Mouse (Mus musculus) hindbrain, postnatal 0 days (tissue): ENCODE data around the gene Col6a2. TPM values are rescaled to one million over a fixed set of nuclear protein-coding genes. Genes with fewer than 3 reads are reported as not detected.

Experiments used
- ATAC-seq: fragments of 200-750 bp; cut with Nextera tagmentation; 2 replicates; pipeline ENCODE4 v1.8.0; 2017; ENCODE audit warnings: mild to moderate bottlenecking, moderate TSS enrichment, moderate library complexity
- DNase-seq: peaks from one replicate; pipeline ENCODE4 v3.0.0-alpha.2; 2015; ENCODE audit warnings: low spot score
- H3K27ac ChIP-seq: fragments of 300-500 bp; sonication (generic); 2 replicates; pipeline ENCODE4 v1.5.1; 2014; ENCODE audit warnings: mild to moderate bottlenecking
- H3K27me3 ChIP-seq: fragments of 300-500 bp; sonication (generic); 2 replicates; pipeline ENCODE4 v1.6.1; 2014; ENCODE audit warnings: low read length, mixed read lengths; ENCODE audit not compliant: insufficient read depth
- H3K36me3 ChIP-seq: fragments of 300-500 bp; sonication (generic); 2 replicates; pipeline ENCODE4 v1.6.1; 2014; ENCODE audit warnings: low read length, mixed read lengths; ENCODE audit not compliant: insufficient read depth
- H3K4me1 ChIP-seq: fragments of 300-500 bp; sonication (generic); 2 replicates; pipeline ENCODE4 v1.6.1; 2014; ENCODE audit warnings: antibody characterized with exemption, low read length, mixed read lengths; ENCODE audit not compliant: insufficient read depth
- H3K4me2 ChIP-seq: fragments of 300-500 bp; sonication (generic); 2 replicates; pipeline ENCODE4 v1.6.1; 2014; ENCODE audit warnings: low read depth, mild to moderate bottlenecking, low read length, moderate library complexity, mixed read lengths
- H3K4me3 ChIP-seq: fragments of 300-500 bp; sonication (generic); 2 replicates; pipeline ENCODE4 v1.5.1; 2014; ENCODE audit warnings: low read length
- H3K9ac ChIP-seq: fragments of 300-500 bp; sonication (generic); replicated peaks from 2 replicates; pipeline ENCODE4 v1.6.1; 2014; ENCODE audit warnings: mild to moderate bottlenecking, low read length, moderate library complexity, mixed read lengths
- H3K9me3 ChIP-seq: fragments of 300-500 bp; sonication (generic); 2 replicates; pipeline ENCODE4 v1.6.1; 2016; ENCODE audit warnings: low read length, mixed read lengths
- CTCF ChIP-seq: IDR thresholded peaks from 2 replicates; pipeline ENCODE4 v1.5.1; 2016; ENCODE audit warnings: antibody characterized with exemption, control low read depth, low read depth
- WGBS: fragments of 180-500 bp; shearing (Covaris S2); extraction: QIAGEN DNeasy Blood & Tissue Kit; methylation state at CpG from one replicate; pipeline ENCODE4 v1.1.7; 2014; 5-methylcytosine and 5-hydroxymethylcytosine counted together
- polyA plus RNA-seq: library from polyadenylated mRNA; unstranded; fragments of >200 nt; fragmentation: Nextera tagmentation; extraction: Ambion mirVana; gene quantifications from 2 replicates; pipeline ENCODE4 v1.2.1, GENCODE M21; 2015
- total RNA-seq: library from RNA; depleted of rRNA; stranded (reverse); fragments of >200 nt; gene quantifications from 2 replicates; pipeline ENCODE4 v1.2.3, GENCODE M21; 2014; rRNA removed

The Col6a2 gene
- total RNA-seq = 30.3 and 37.8 TPM in 2 replicates
- polyA plus RNA-seq = 20.3 and 22.2 TPM in 2 replicates

DNA sequence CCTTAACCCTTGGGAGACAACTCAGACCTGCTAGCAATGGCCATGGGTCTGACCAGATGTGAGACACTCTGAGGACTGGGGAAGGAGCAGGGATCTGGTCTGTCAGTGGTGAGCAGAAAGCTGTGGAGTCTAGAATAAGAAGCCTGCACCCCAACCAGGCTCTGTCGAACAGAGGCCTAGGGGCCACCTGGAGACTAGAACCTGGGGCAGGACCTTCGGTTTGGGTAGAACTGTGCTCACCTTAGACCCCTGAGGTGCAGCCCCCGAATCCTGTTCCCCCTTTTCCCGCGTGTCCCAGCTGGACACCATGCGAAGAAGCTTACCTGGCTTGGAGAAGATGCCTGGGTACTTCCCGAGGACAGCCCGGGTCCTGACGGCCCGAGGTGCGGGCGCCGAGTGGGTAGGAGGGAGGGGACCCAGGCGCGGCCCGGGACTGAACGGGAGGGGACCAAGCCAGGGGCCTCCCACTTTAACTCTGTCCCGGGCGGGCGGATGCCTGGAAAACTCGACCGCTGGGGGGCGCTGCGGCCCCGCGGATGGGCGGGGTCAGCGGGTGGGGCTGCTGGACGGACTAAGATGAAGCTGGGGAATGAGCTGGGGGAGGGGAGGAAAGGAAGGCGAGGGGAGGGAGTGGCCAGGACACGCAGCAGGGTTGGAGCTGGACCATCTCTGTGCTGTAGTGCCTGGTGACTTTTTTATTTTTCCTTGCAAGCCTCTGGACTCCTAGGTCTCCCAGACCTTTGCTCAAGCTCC is at the start of gene Col6a2:
Gene Col6a2 (minus strand): TSS at position 703 of the 753 bp plus-strand sequence.
- Histone ChIP-seq H3K27ac (no peak within 1 kb of the TSS), H3K9ac (peak within 1 kb of the TSS; percentile 40; the same call in 1 of the 2 replicates), H3K36me3 (no peaks in the 10 kb centered on the region), H3K4me2 (peak within 1 kb of the TSS; percentile 65), H3K4me3 (peak within 1 kb of the TSS; percentile 36), H3K4me1 (no peaks in the 10 kb centered on the region), H3K9me3 (no peaks in the 10 kb centered on the region), H3K27me3 (no peaks in the 10 kb centered on the region)
- DNase-seq (peak; percentile 78), ATAC-seq (peak; percentile 94)
- WGBS = 3% methylated on average over 28 of the region's 31 CpGs
- TF ChIP-seq CTCF = peak; percentile 72

DNA sequence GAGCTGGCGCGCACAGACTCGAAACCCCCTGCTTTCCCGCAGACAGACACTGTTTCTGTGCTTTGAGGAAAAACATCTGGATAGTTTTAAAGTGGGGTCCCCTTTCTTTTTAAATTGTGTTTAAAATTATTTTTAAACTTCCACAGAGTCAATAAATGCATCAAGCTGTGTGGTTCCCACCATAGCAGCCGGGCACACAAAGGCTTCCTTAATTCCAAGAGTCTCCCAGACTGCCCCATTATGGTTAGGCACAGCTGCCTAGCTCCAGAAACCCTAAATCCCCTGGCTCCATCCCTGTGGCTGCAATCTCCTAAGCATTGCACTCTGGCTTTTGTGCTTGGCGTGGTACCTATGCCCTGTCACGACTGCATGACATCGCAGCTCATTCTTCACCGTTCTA is 48.5 kb upstream of the Col6a2 start:
- Histone ChIP-seq H3K9ac (no peak overlapping the region), H3K27me3 (no peaks in the 10 kb centered on the region), H3K4me3 (no peak overlapping the region), H3K27ac (no peak overlapping the region), H3K9me3 (peaks cover 2% of the 10 kb centered on the region; the same call in 1 of the 2 replicates), H3K36me3 (no peaks in the 10 kb centered on the region), H3K4me1 (no peaks in the 10 kb centered on the region), H3K4me2 (no peak overlapping the region)
- no peak for DNase-seq
- TF ChIP-seq CTCF = no peak
- WGBS = 89% methylated on average over 9 of the region's 9 CpGs
- ATAC-seq = no peak

DNA sequence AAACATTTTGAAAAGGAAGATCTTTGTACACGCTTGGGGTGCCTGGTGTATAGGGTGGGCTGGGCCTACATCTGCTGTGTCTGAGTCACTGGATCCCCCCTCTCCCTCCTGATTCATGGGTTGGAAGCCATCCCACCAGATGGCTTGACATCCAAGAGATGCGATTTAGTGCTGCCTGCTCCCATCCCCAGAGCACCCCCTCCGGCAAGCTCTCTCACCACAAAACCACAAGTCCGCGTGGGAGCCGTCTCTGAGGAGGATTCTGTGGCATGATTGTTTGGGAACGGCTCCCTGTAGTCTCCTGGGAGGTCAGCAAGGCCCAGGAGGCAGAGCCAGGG is 45.5 kb upstream of the Col6a2 start:
- Histone ChIP-seq H3K9ac (no peak overlapping the region), H3K9me3 (peaks cover 7% of the 10 kb centered on the region; the same call in 1 of the 2 replicates), H3K27ac (no peak overlapping the region), H3K36me3 (no peaks in the 10 kb centered on the region), H3K4me3 (no peak overlapping the region), H3K4me1 (no peaks in the 10 kb centered on the region), H3K4me2 (no peak overlapping the region), H3K27me3 (no peaks in the 10 kb centered on the region)
- no peak for ATAC-seq
- peak; percentile 8 for DNase-seq
- no peak for TF ChIP-seq CTCF
- 60% methylated on average over 7 of the region's 7 CpGs for WGBS

DNA sequence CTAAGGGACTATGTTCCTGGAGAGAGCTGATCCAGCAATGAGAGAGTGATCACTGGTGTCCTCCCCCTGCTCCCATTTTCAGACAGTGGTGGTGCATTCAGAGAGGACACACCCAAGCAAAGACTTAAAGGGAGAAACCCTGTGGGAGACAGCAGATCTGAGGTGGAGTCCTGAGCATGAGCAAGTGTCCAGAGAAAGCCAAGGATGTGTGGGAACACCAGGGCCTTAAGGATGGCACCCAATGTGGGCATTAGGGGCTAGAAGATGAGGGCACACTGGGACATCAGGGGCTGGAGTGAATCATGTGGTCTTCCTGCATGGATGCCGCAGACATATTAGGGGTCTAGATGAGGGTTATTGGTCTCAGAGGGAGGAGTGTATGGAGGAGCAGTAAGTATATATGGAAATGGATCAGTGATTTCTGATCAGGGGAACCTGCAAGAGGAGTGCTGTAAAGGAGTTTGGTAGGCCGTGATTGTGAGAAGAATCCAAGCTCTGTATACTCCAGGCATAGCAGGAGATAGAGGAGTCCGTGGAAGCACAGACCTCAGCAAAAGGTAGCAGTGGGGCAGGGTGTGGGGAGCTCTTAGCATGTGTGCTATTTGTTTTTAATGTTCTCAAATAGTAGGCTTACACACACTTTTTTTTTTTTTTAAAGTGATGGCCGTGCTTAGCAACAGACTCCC is 45.0 kb upstream of the Col6a2 start:
- no peak overlapping the region for H3K9ac ChIP-seq
- H3K36me3 ChIP-seq = no peaks in the 10 kb centered on the region
- no peak overlapping the region for H3K4me3 ChIP-seq
- H3K9me3 ChIP-seq = peaks cover 7% of the 10 kb centered on the region; the same call in 1 of the 2 replicates
- TF ChIP-seq CTCF = no peak
- no peaks in the 10 kb centered on the region for H3K27me3 ChIP-seq
- 88% methylated on average over 4 of the region's 4 CpGs for WGBS
- no peak for DNase-seq
- no peak for ATAC-seq
- H3K4me2 ChIP-seq = no peak overlapping the region
- no peaks in the 10 kb centered on the region for H3K4me1 ChIP-seq
- H3K27ac ChIP-seq = no peak overlapping the region

DNA sequence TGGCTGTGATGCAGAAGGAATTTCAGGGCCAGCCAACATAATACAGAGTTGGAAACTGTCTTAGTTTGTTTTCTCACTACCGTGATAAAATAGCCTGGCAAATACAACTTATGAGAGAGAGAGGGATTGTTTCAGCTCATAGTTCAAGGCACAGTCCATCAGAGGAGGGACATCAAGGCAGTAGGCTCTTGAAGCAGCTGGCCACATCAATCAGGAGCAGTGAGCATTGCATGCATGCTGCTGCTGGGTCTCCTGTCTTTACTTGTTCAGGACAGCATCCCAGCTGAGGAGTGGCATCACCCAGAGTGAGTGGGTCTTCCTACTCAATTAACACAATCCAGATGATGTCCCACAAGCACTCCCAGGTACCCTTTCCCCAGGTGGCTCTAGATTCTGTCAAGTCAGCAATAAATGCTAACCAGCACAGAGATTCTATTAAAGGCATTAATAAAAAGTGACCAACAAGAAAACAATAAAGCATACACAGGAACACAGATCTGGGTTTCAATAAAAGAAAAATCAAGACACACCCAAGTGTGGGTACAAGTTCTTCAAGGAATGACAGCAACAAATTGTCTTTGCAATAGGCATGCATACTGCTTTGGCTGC is 43.9 kb upstream of the Col6a2 start:
- Histone ChIP-seq H3K9me3 (peaks cover 7% of the 10 kb centered on the region; the same call in 1 of the 2 replicates), H3K36me3 (no peaks in the 10 kb centered on the region), H3K4me2 (no peak overlapping the region), H3K4me3 (no peak overlapping the region), H3K27me3 (no peaks in the 10 kb centered on the region), H3K4me1 (no peaks in the 10 kb centered on the region), H3K9ac (no peak overlapping the region), H3K27ac (no peak overlapping the region)
- DNase-seq = no peak
- ATAC-seq = no peak
- 91% methylated on average over 1 of the region's 1 CpGs for WGBS
- no peak for TF ChIP-seq CTCF

DNA sequence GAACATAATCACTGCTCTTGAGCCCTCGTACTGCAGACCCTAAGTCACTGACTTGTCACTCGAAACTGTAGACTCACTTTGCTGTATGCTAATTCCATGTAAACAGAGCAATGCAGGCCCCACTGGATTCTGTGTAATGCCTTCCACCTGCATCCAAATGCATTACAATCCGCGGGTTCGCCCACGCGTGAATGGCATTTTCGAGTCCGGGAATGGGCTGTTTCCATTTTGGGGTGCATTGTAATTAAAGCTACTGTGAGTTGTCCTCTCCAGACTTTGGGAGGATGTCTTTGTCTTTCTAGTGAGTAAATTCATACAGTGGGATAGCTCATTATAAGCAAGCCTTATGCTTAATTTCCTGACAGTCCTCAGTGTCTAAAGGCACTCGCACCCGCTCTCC is 42.1 kb upstream of the Col6a2 start:
- Histone ChIP-seq H3K36me3 (no peaks in the 10 kb centered on the region), H3K9me3 (peaks cover 7% of the 10 kb centered on the region; the same call in 1 of the 2 replicates), H3K9ac (no peak overlapping the region), H3K27ac (no peak overlapping the region), H3K4me3 (no peak overlapping the region), H3K27me3 (no peaks in the 10 kb centered on the region), H3K4me1 (no peaks in the 10 kb centered on the region), H3K4me2 (no peak overlapping the region)
- WGBS = 93% methylated on average over 11 of the region's 11 CpGs
- TF ChIP-seq CTCF = no peak
- DNase-seq (no peak), ATAC-seq (no peak)
